Mouse (Mus musculus) spleen, adult 2 months (tissue): ENCODE measurements around the gene Oit3.

Source experiments
- CTCF ChIP-seq: fragments of 200-500 bp; IDR thresholded peaks from 2 replicates; pipeline ENCODE4 v1.5.1; 2011; ENCODE audit warnings: mild to moderate bottlenecking, inconsistent platforms; ENCODE audit not compliant: insufficient read depth, insufficient read length, insufficient replicate concordance; ENCODE audit errors: extremely low read depth
- POLR2A ChIP-seq: fragments of 200-500 bp; IDR thresholded peaks from 2 replicates; pipeline ENCODE4 v1.6.1; 2011; ENCODE audit warnings: low read depth, low read length, inconsistent platforms

GRCm38 (mm10) chr10:59467297-59467696 is 25.7 kb upstream of the Oit3 start:
- no peak for TF ChIP-seq CTCF
- no peak for TF ChIP-seq POLR2A
